Mouse (Mus musculus) kidney, postnatal 25 days (tissue): ENCODE results near the gene Frmd4a.
"Not testable (repeated sequence)": the region's sequence is repeated elsewhere in the genome, so short reads cannot be mapped to it uniquely, and the experiment has no call there.

Experiments
- DNase-seq, 2 experiments: peaks; one replicate each; pipeline ENCODE4 v3.0.0; 2021; ENCODE audit warnings: mixed read lengths in 2 of 2

Frmd4a gene

GRCm38 (mm10) chr2:4222497-4222828, 204.9 kb downstream of the Frmd4a start:
- no peak for DNase-seq

GRCm38 (mm10) chr2:4223316-4223715, 205.8 kb downstream of the Frmd4a start:
- DNase-seq: no peak

GRCm38 (mm10) chr2:4226941-4227558, 209.5 kb downstream of the Frmd4a start:
- peak; percentile 39 to 42 for DNase-seq

- DNase-seq: peak; percentile 51 to 73
Observed at GRCm38 (mm10) chr2:4227563-4227962, 210.0 kb downstream of the Frmd4a start.

- DNase-seq: no peak
Observed at GRCm38 (mm10) chr2:4228510-4228909, 211.0 kb downstream of the Frmd4a start.

- DNase-seq: no peak
Observed at GRCm38 (mm10) chr2:4232335-4232734, 214.8 kb downstream of the Frmd4a start.

- DNase-seq: peak in 1 of 2 experiments; percentile 7
Observed at GRCm38 (mm10) chr2:4232761-4233322, 215.3 kb downstream of the Frmd4a start.

- DNase-seq: no peak
Observed at GRCm38 (mm10) chr2:4237686-4238085, 220.2 kb downstream of the Frmd4a start.

GRCm38 (mm10) chr2:4249723-4250122, 232.2 kb downstream of the Frmd4a start:
- no peak for DNase-seq

- DNase-seq: no peak
Observed at GRCm38 (mm10) chr2:4252541-4253291, 235.2 kb downstream of the Frmd4a start.

GRCm38 (mm10) chr2:4253348-4253747, 235.8 kb downstream of the Frmd4a start:
- peak in 1 of 2 experiments; percentile 49 for DNase-seq

- DNase-seq: no peak
Observed at GRCm38 (mm10) chr2:4254083-4254482, 236.6 kb downstream of the Frmd4a start.

- no peak for DNase-seq
Observed at GRCm38 (mm10) chr2:4256242-4256641, 238.7 kb downstream of the Frmd4a start.

- DNase-seq: no peak
Observed at GRCm38 (mm10) chr2:4257604-4258003, 240.1 kb downstream of the Frmd4a start.

- not testable (repeated sequence) for DNase-seq
Observed at GRCm38 (mm10) chr2:4258803-4259202, 241.3 kb downstream of the Frmd4a start.

GRCm38 (mm10) chr2:4260324-4261058, 243.0 kb downstream of the Frmd4a start:
- DNase-seq: no peak

- no peak for DNase-seq
Observed at GRCm38 (mm10) chr2:4262667-4263066, 245.2 kb downstream of the Frmd4a start.

GRCm38 (mm10) chr2:4267377-4267776, 249.9 kb downstream of the Frmd4a start:
- DNase-seq: no peak

- no peak for DNase-seq
Observed at GRCm38 (mm10) chr2:4282777-4283176, 265.3 kb downstream of the Frmd4a start.

GRCm38 (mm10) chr2:4285693-4286291, 268.3 kb downstream of the Frmd4a start:
- no peak for DNase-seq

GRCm38 (mm10) chr2:4286390-4286901, 268.9 kb downstream of the Frmd4a start:
- DNase-seq: no peak

GRCm38 (mm10) chr2:4290475-4290874, 273.0 kb downstream of the Frmd4a start:
- DNase-seq: no peak

GRCm38 (mm10) chr2:4291100-4291499, 273.6 kb downstream of the Frmd4a start:
- no peak for DNase-seq
